Mouse (Mus musculus): Measurements from ENCODE around the gene Gm11232. TPM values are rescaled to one million over a fixed set of nuclear protein-coding genes. Genes with fewer than 3 reads are reported as not detected.

Gene Gm11232
- 0.09 TPM in 1 of 2 replicates, not detected in the other for polyA plus RNA-seq (2015; fragmentation: Nextera tagmentation; extraction: Ambion mirVana)

GRCm38 (mm10) chr4:71757865-71758264, at the start of gene Gm11232:
Gm11232 (minus strand) TSS chr4:71757965.
- Histone ChIP-seq H3K4me1 (replicated peaks) (no peaks in the 10 kb centered on the region), H3K4me3 (no peak within 1 kb of the TSS), H3K9ac (no peak within 1 kb of the TSS), H3K27ac (replicated peaks) (no peak within 1 kb of the TSS), H3K27me3 (0 out of 2 replicates have a peak, but pooled peaks cover 3% of the 10 kb centered on the region), H3K4me2 (no peak within 1 kb of the TSS), H3K36me3 (no peaks in the 10 kb centered on the region), H3K9me3 (no peaks in the 10 kb centered on the region)
- ATAC-seq (ENCODE audit: low FRiP score, low read depth), result no peak
- 76% methylated on average over 2 of the region's 2 CpGs for WGBS

- Histone ChIP-seq H3K36me3 (no peaks in the 10 kb centered on the region), H3K4me3 (no peak overlapping the region), H3K9me3 (no peaks in the 10 kb centered on the region), H3K27ac (replicated peaks) (no peak overlapping the region), H3K27me3 (no peaks in the 10 kb centered on the region), H3K9ac (no peak overlapping the region), H3K4me2 (no peak overlapping the region), H3K4me1 (replicated peaks) (peaks cover 7% of the 10 kb centered on the region; the same call in 1 of the 2 replicates)
- 66% methylated on average over 2 of the region's 2 CpGs for WGBS
- no peak for ATAC-seq (ENCODE audit: low FRiP score, low read depth)
Measured at GRCm38 (mm10) chr4:71805977-71806534, 48.3 kb upstream of the Gm11232 start.

- H3K36me3 ChIP-seq, result no peaks in the 10 kb centered on the region
- H3K4me2 ChIP-seq, result no peak overlapping the region
- no peaks in the 10 kb centered on the region for H3K27me3 ChIP-seq
- no peak overlapping the region for H3K27ac ChIP-seq (replicated peaks)
- H3K9ac ChIP-seq, result no peak overlapping the region
- WGBS, result 46% methylated on average over 1 of the region's 1 CpGs
- H3K9me3 ChIP-seq, result no peaks in the 10 kb centered on the region
- H3K4me3 ChIP-seq, result no peak overlapping the region
- ATAC-seq (ENCODE audit: low FRiP score, low read depth), result peak; percentile 19; the same call in 1 of the 2 replicates
- no peaks in the 10 kb centered on the region for H3K4me1 ChIP-seq (replicated peaks)
Measured at GRCm38 (mm10) chr4:71765529-71765928, 7.8 kb upstream of the Gm11232 start.

GRCm38 (mm10) chr4:71765071-71765470, 7.3 kb upstream of the Gm11232 start:
- H3K36me3 ChIP-seq, result no peaks in the 10 kb centered on the region
- H3K27ac ChIP-seq (replicated peaks), result no peak overlapping the region
- 9% methylated on average over 3 of the region's 3 CpGs for WGBS
- no peaks in the 10 kb centered on the region for H3K4me1 ChIP-seq (replicated peaks)
- no peak overlapping the region for H3K4me3 ChIP-seq
- no peak overlapping the region for H3K9ac ChIP-seq
- H3K4me2 ChIP-seq, result no peak overlapping the region
- H3K27me3 ChIP-seq, result no peaks in the 10 kb centered on the region
- no peaks in the 10 kb centered on the region for H3K9me3 ChIP-seq
- peak; percentile 95 for ATAC-seq (ENCODE audit: low FRiP score, low read depth)

- no peak for ATAC-seq (ENCODE audit: low FRiP score, low read depth)
- no peak overlapping the region for H3K4me3 ChIP-seq
- H3K27me3 ChIP-seq, result 0 out of 2 replicates have a peak, but pooled peaks cover 3% of the 10 kb centered on the region
- WGBS, result 86% methylated on average over 11 of the region's 11 CpGs
- no peaks in the 10 kb centered on the region for H3K4me1 ChIP-seq (replicated peaks)
- no peaks in the 10 kb centered on the region for H3K36me3 ChIP-seq
- H3K27ac ChIP-seq (replicated peaks), result no peak overlapping the region
- H3K4me2 ChIP-seq, result no peak overlapping the region
- no peak overlapping the region for H3K9ac ChIP-seq
- H3K9me3 ChIP-seq, result no peaks in the 10 kb centered on the region
Measured at GRCm38 (mm10) chr4:71756441-71757221, 1.1 kb downstream of the Gm11232 start.

- no peak overlapping the region for H3K27ac ChIP-seq (replicated peaks)
- H3K36me3 ChIP-seq, result no peaks in the 10 kb centered on the region
- no peak for ATAC-seq (ENCODE audit: low FRiP score, low read depth)
- H3K4me2 ChIP-seq, result no peak overlapping the region
- WGBS, result 51% methylated on average over 1 of the region's 1 CpGs
- no peaks in the 10 kb centered on the region for H3K9me3 ChIP-seq
- H3K4me3 ChIP-seq, result no peak overlapping the region
- H3K27me3 ChIP-seq, result no peaks in the 10 kb centered on the region
- no peak overlapping the region for H3K9ac ChIP-seq
- H3K4me1 ChIP-seq (replicated peaks), result no peaks in the 10 kb centered on the region
Measured at GRCm38 (mm10) chr4:71745741-71746140, 12.0 kb downstream of the Gm11232 start.

GRCm38 (mm10) chr4:71736529-71736928, 21.2 kb downstream of the Gm11232 start:
- H3K27me3 ChIP-seq, result no peaks in the 10 kb centered on the region
- ATAC-seq (ENCODE audit: low FRiP score, low read depth), result no peak
- no peaks in the 10 kb centered on the region for H3K4me1 ChIP-seq (replicated peaks)
- no peaks in the 10 kb centered on the region for H3K9me3 ChIP-seq
- no peak overlapping the region for H3K27ac ChIP-seq (replicated peaks)
- no peak overlapping the region for H3K4me2 ChIP-seq
- no peak overlapping the region for H3K9ac ChIP-seq
- H3K4me3 ChIP-seq, result no peak overlapping the region
- H3K36me3 ChIP-seq, result no peaks in the 10 kb centered on the region

GRCm38 (mm10) chr4:71735261-71735660, 22.5 kb downstream of the Gm11232 start:
- Histone ChIP-seq H3K27ac (replicated peaks) (no peak overlapping the region), H3K4me3 (no peak overlapping the region), H3K36me3 (no peaks in the 10 kb centered on the region), H3K9ac (no peak overlapping the region), H3K4me2 (no peak overlapping the region), H3K9me3 (no peaks in the 10 kb centered on the region), H3K27me3 (no peaks in the 10 kb centered on the region), H3K4me1 (replicated peaks) (no peaks in the 10 kb centered on the region)
- no peak for ATAC-seq (ENCODE audit: low FRiP score, low read depth)
- WGBS, result 60% methylated on average over 3 of the region's 3 CpGs

- no peak for ATAC-seq (ENCODE audit: low FRiP score, low read depth)
- Histone ChIP-seq H3K9me3 (no peaks in the 10 kb centered on the region), H3K36me3 (no peaks in the 10 kb centered on the region), H3K9ac (no peak overlapping the region), H3K4me3 (no peak overlapping the region), H3K27ac (replicated peaks) (no peak overlapping the region), H3K4me1 (replicated peaks) (no peaks in the 10 kb centered on the region), H3K27me3 (no peaks in the 10 kb centered on the region), H3K4me2 (no peak overlapping the region)
Measured at GRCm38 (mm10) chr4:71729401-71729800, 28.4 kb downstream of the Gm11232 start.

GRCm38 (mm10) chr4:71727611-71728010, 30.2 kb downstream of the Gm11232 start:
- Histone ChIP-seq H3K4me2 (no peak overlapping the region), H3K9me3 (no peaks in the 10 kb centered on the region), H3K27ac (replicated peaks) (no peak overlapping the region), H3K4me3 (no peak overlapping the region), H3K36me3 (no peaks in the 10 kb centered on the region), H3K9ac (no peak overlapping the region), H3K4me1 (replicated peaks) (no peaks in the 10 kb centered on the region), H3K27me3 (no peaks in the 10 kb centered on the region)
- ATAC-seq (ENCODE audit: low FRiP score, low read depth), result 0 out of 2 replicates have a peak, but pooled peaks have one; percentile 45
- 33% methylated on average over 2 of the region's 2 CpGs for WGBS

GRCm38 (mm10) chr4:71727056-71727455, 30.7 kb downstream of the Gm11232 start:
- Histone ChIP-seq H3K27me3 (no peaks in the 10 kb centered on the region), H3K9ac (no peak overlapping the region), H3K27ac (replicated peaks) (no peak overlapping the region), H3K4me2 (no peak overlapping the region), H3K9me3 (no peaks in the 10 kb centered on the region), H3K4me3 (no peak overlapping the region), H3K36me3 (no peaks in the 10 kb centered on the region), H3K4me1 (replicated peaks) (no peaks in the 10 kb centered on the region)
- WGBS, result 85% methylated on average over 4 of the region's 4 CpGs
- no peak for ATAC-seq (ENCODE audit: low FRiP score, low read depth)

GRCm38 (mm10) chr4:71725889-71726288, 31.9 kb downstream of the Gm11232 start:
- Histone ChIP-seq H3K9me3 (no peaks in the 10 kb centered on the region), H3K4me3 (no peak overlapping the region), H3K36me3 (no peaks in the 10 kb centered on the region), H3K9ac (no peak overlapping the region), H3K4me1 (replicated peaks) (no peaks in the 10 kb centered on the region), H3K27ac (replicated peaks) (no peak overlapping the region), H3K27me3 (no peaks in the 10 kb centered on the region), H3K4me2 (no peak overlapping the region)
- no peak for ATAC-seq (ENCODE audit: low FRiP score, low read depth)
- WGBS, result 70% methylated on average over 2 of the region's 2 CpGs
